In genomic region chr2:145839565-145840315, GRCm38 (mm10) we compare ENCODE assay signal across 21 mouse cellular contexts.
A peak's percentile ranks its signal among the peaks of the same experiment; 100 is the strongest.
DNase-seq lines count a peak whose midpoint lies in the region; ATAC-seq and TF ChIP-seq lines count a peak whose summit lies in the region.
"Had no signal": no experiment of that assay in that cellular context is flagged by ENCODE, and none has a peak within 500 bp of the region (broad histone marks: within the 10 kb centered on the region; RNA-seq: fewer than 3 reads in every experiment).

No protein-coding gene starts in this region.

- H3K9ac ChIP-seq in hindbrain, embryonic 13.5 days: no peak overlapping the region
- H3K9ac ChIP-seq in hindbrain, embryonic 11.5 days (ENCODE audit: low read depth, low read length): no peak overlapping the region
- H3K9ac ChIP-seq in forebrain, postnatal 0 days: no peak overlapping the region
- no peak overlapping the region for H3K9ac ChIP-seq in midbrain, postnatal 0 days (replicated peaks; ENCODE audit: low read length, poor library complexity, severe bottlenecking)
- H3K9ac ChIP-seq: embryonic facial prominence, embryonic 13.5 days; liver, embryonic 12.5 days; lung, embryonic 15.5 days had no signal

- no peak overlapping the region for H3K27ac ChIP-seq in hindbrain, embryonic 13.5 days
- H3K27ac ChIP-seq in hindbrain, embryonic 11.5 days (ENCODE audit: low read depth, low read length): no peak overlapping the region
- H3K27ac ChIP-seq in forebrain, postnatal 0 days (ENCODE audit: low read depth, low read length): no peak overlapping the region
- no peak overlapping the region for H3K27ac ChIP-seq in midbrain, postnatal 0 days (ENCODE audit: low read depth, low read length)
- H3K27ac ChIP-seq: embryonic facial prominence, embryonic 13.5 days; left cerebral cortex, adult 2 months; liver, embryonic 12.5 days; lung, embryonic 15.5 days had no signal

- H3K9me3 ChIP-seq in hindbrain, embryonic 13.5 days: no peaks in the 10 kb centered on the region
- H3K9me3 ChIP-seq in hindbrain, embryonic 11.5 days (ENCODE audit: control insufficient read depth, low read length): no peaks in the 10 kb centered on the region
- H3K9me3 ChIP-seq in forebrain, postnatal 0 days (ENCODE audit: low read length): no peaks in the 10 kb centered on the region
- no peaks in the 10 kb centered on the region for H3K9me3 ChIP-seq in midbrain, postnatal 0 days (ENCODE audit: low read length)
- H3K9me3 ChIP-seq: embryonic facial prominence, embryonic 13.5 days; liver, embryonic 12.5 days; lung, embryonic 15.5 days had no signal

- H3K36me3 ChIP-seq in hindbrain, embryonic 13.5 days: 0 out of 2 replicates have a peak, but pooled peaks cover 3% of the 10 kb centered on the region
- no peaks in the 10 kb centered on the region for H3K36me3 ChIP-seq in hindbrain, embryonic 11.5 days (ENCODE audit: control insufficient read depth, insufficient read depth, low read length)
- H3K36me3 ChIP-seq in forebrain, postnatal 0 days (ENCODE audit: insufficient read depth): no peaks in the 10 kb centered on the region
- no peaks in the 10 kb centered on the region; the same call in 1 of the 2 replicates for H3K36me3 ChIP-seq in midbrain, postnatal 0 days (ENCODE audit: insufficient read depth, low read length)
- H3K36me3 ChIP-seq: liver, embryonic 12.5 days; lung, embryonic 15.5 days had no signal

- no peaks in the 10 kb centered on the region for H3K27me3 ChIP-seq in hindbrain, embryonic 13.5 days
- H3K27me3 ChIP-seq in hindbrain, embryonic 11.5 days (ENCODE audit: control insufficient read depth, insufficient read depth, low read length): no peaks in the 10 kb centered on the region
- no peaks in the 10 kb centered on the region for H3K27me3 ChIP-seq in forebrain, postnatal 0 days (ENCODE audit: insufficient read depth, low read length)
- H3K27me3 ChIP-seq in midbrain, postnatal 0 days (ENCODE audit: insufficient read depth, low read length): no peaks in the 10 kb centered on the region
- H3K27me3 ChIP-seq: embryonic facial prominence, embryonic 13.5 days; liver, embryonic 12.5 days; lung, embryonic 15.5 days had no signal

- H3K4me3 ChIP-seq in hindbrain, embryonic 13.5 days: no peak overlapping the region
- H3K4me3 ChIP-seq in hindbrain, embryonic 11.5 days (ENCODE audit: low read depth, low read length): no peak overlapping the region
- no peak overlapping the region for H3K4me3 ChIP-seq in forebrain, postnatal 0 days (ENCODE audit: low read depth, low read length)
- H3K4me3 ChIP-seq in midbrain, postnatal 0 days (ENCODE audit: low read depth, low read length): no peak overlapping the region
- H3K4me3 ChIP-seq: embryonic facial prominence, embryonic 13.5 days; left cerebral cortex, adult 2 months; liver, embryonic 12.5 days; lung, embryonic 15.5 days; myocyte had no signal

- H3K4me2 ChIP-seq in hindbrain, embryonic 13.5 days: no peak overlapping the region
- no peak overlapping the region for H3K4me2 ChIP-seq in hindbrain, embryonic 11.5 days (replicated peaks; ENCODE audit: low read depth, low read length)
- H3K4me2 ChIP-seq in forebrain, postnatal 0 days (ENCODE audit: low read depth): no peak overlapping the region
- H3K4me2 ChIP-seq in midbrain, postnatal 0 days (ENCODE audit: low read depth, low read length, poor library complexity, severe bottlenecking): no peak overlapping the region
- H3K4me2 ChIP-seq: embryonic facial prominence, embryonic 13.5 days; liver, embryonic 12.5 days; lung, embryonic 15.5 days had no signal

- peaks cover 6% of the 10 kb centered on the region for H3K4me1 ChIP-seq in hindbrain, embryonic 13.5 days (replicated peaks)
- H3K4me1 ChIP-seq in hindbrain, embryonic 11.5 days (replicated peaks; ENCODE audit: control insufficient read depth, insufficient read depth, low read length): no peaks in the 10 kb centered on the region
- no peaks in the 10 kb centered on the region for H3K4me1 ChIP-seq in forebrain, postnatal 0 days (ENCODE audit: insufficient read depth)
- 0 out of 2 replicates have a peak, but pooled peaks cover 5% of the 10 kb centered on the region for H3K4me1 ChIP-seq in midbrain, postnatal 0 days (ENCODE audit: insufficient read depth, low read length)
- H3K4me1 ChIP-seq: embryonic facial prominence, embryonic 13.5 days; liver, embryonic 12.5 days had no signal

- peak; percentile 69; the same call in 1 of the 2 replicates for ATAC-seq in hindbrain, embryonic 13.5 days (ENCODE audit: low FRiP score)
- no peak; the same call in 1 of the 2 replicates for ATAC-seq in hindbrain, embryonic 11.5 days (ENCODE audit: low FRiP score)
- peak; percentile 75 for ATAC-seq in forebrain, postnatal 0 days
- peak; percentile 84 for ATAC-seq in midbrain, postnatal 0 days (ENCODE audit: low FRiP score)
- no peak for ATAC-seq in granulocyte monocyte progenitor cell, adult 5-6 weeks (replicated peaks; ENCODE audit: poor library complexity, severe bottlenecking)
- ATAC-seq: liver, embryonic 12.5 days had no signal

- no peak for TF ChIP-seq CTCF in forebrain, postnatal 0 days (IDR thresholded peaks at IDR 0.05; ENCODE audit: low read depth)
- TF ChIP-seq CTCF in midbrain, postnatal 0 days (IDR thresholded peaks at IDR 0.05): no peak

- no peak for DNase-seq in hindbrain, embryonic 11.5 days (ENCODE audit: low spot score)
- peak; percentile 29 for DNase-seq in R1 (ENCODE audit: low read depth, low spot score)
- DNase-seq in forebrain, postnatal 0 days: peak; percentile 43
- DNase-seq in midbrain, postnatal 0 days (ENCODE audit: low spot score): peak; percentile 64
- no peak for DNase-seq in lung, postnatal 36 days
- no peak for DNase-seq in cerebellum, postnatal 14 days
- DNase-seq: adrenal gland, adult 8-10 months; cerebellum, adult 11-12 months; heart, adult 11 months; heart, postnatal 4 days; kidney, adult 18-20 months; kidney, postnatal 10 days; right cerebral cortex, postnatal 14 days; thymus, postnatal 25 days had no signal

- WGBS in hindbrain, embryonic 13.5 days: 72% methylated on average over 9 of the region's 9 CpGs
- 82% methylated on average over 9 of the region's 9 CpGs for WGBS in hindbrain, embryonic 11.5 days
- WGBS in forebrain, postnatal 0 days: 72% methylated on average over 9 of the region's 9 CpGs
- WGBS in midbrain, postnatal 0 days: 61% methylated on average over 9 of the region's 9 CpGs

Comparison
In these comparisons a context has a peak if more than half of its experiments do, and no peak if none do; other contexts are left out.
1. ATAC-seq: peak in hindbrain, embryonic 13.5 days (single experiment), forebrain, postnatal 0 days (single experiment) and midbrain, postnatal 0 days (single experiment); none in hindbrain, embryonic 11.5 days (single experiment) and granulocyte monocyte progenitor cell, adult 5-6 weeks (single experiment).
2. DNase-seq: peak in R1 (single experiment), forebrain, postnatal 0 days (single experiment) and midbrain, postnatal 0 days (single experiment); none in hindbrain, embryonic 11.5 days (single experiment), lung, postnatal 36 days (single experiment) and cerebellum, postnatal 14 days (0 of 2).